Mouse (Mus musculus) urinary bladder, postnatal 4 days (tissue): ENCODE data around the gene Capn10.

ENCODE experiments used
- DNase-seq, 2 experiments: peaks; one replicate each; pipeline ENCODE4 v3.0.0; 2021 to 2022; ENCODE audit warnings: low spot score in 2 of 2

Capn10 gene

DNA sequence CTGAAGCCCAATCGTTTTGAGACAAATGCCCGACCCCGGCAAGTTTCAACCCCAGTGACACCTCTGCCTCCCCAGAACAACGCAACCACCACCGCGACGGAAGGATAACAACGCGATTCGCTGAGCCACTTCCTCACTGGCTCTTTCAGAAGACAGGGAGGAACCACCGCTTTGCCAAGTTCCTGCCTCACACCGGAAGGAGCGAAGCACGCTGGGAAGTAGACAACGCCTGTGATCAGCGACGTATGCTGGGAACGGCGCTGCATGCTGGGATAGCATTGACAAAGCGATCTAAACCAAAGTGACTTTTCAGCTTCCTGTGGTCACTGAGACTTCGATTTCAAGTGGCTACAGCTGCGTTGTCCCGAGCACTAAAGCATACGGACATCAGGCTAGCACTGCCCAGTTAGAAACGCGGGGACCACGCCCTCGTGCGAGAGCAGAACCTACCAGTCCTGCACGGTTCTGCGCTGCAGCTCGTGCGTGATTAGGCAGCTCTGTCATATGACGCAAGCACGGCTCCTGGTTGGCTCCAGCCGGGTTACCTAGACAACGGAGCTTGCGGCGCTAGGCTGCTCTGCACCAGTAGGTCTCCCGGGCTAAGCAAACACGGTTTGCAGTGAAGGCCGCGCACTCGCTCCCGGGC, at the start of gene Capn10:
Capn10 (plus strand) TSS at position 195 of the 646 bp plus-strand sequence.
- DNase-seq = peak; percentile 88 to 89

DNA sequence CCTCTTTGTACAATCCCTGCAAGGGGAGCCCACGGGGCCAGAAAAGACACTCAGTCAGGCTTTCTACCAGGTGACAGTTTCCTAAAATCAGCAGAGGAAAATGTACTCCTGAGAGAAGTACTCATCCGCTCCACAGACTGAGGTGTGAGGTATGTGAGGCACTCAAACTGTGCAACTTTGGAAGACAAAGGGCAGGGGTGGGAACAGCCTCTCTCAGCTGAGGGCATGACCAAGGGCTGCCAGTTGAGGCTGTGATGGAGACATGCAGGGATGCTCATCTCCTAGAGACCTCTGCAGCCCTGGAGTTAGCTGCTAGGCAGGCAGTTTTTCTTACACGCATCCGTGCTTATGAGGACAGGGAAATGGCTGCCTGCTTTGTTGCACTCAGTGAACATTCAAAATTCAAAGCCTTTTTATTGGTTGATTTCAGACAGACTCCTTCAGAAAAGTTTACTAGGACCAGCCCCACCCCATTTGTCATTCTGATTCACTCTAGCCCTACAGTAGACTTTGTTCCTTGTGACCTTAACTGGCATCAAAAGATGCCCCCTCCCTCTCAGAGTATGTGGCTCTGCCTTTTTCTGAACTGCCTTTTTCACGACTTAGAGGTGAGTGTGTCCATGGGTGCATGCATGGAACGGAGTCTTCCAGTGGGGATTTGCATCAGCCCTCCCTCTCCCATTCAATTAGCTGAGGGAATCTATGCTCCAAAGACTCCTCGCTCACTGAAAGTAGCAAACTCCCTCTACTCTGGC, 45.1 kb upstream of the Capn10 start:
- no peak for DNase-seq

DNA sequence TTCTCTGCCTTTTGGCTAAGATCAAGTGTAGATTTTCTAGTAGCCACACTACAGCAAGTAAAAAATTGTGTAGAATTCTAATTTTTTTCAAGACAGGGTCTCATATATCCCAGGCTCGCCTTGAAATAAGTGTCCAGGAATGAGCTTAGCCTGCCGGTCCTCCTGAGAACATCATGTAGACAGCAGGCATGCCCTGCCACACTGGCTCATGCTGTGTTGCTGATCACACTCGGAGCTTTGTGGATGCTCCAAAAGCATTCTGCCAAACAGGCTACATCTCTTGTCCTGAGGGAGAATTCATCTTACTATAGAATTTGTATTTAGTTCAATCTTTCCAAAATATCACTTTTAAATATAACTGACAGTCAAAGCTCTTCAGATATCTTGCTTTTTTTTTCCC, 41.4 kb upstream of the Capn10 start:
- DNase-seq = no peak

DNA sequence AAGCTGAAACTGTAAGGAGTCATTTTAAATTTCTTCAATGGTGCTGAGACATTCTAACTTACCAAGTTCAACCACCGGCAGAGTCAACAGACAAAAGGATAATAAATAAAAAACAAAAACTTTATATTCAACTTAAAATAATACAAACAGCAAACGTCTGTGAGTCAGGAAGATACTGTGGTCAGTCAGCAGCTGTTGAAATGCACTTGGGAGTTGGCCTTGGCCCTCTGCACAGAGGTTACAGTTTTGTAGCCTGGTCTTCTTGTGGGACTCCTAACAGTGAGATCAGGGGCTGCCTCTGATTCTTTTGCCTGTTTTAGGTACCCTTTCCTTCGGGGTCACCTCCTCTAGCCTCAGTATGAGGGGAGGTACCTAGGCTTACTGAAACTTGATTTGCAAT, 40.3 kb upstream of the Capn10 start:
- no peak for DNase-seq

DNA sequence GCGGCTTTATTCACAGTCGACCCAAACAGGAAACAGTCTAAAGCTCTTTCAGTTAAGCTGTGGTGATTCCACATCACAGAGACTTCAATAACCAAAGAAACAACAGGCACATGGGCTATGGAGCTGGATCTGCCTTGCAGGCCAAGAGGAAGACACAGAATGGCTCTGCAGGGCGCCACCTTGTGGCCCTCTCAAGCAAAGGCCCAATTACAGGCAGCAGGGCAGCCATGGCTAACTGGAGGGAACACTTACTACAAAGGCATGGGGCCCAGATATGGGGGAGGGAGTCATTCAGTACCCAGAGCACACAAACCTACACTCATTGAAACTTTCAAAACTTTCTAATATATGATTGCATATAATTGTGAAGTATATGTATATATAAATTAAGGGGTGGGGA, 39.1 kb upstream of the Capn10 start:
- DNase-seq = peak; percentile 65 to 74

DNA sequence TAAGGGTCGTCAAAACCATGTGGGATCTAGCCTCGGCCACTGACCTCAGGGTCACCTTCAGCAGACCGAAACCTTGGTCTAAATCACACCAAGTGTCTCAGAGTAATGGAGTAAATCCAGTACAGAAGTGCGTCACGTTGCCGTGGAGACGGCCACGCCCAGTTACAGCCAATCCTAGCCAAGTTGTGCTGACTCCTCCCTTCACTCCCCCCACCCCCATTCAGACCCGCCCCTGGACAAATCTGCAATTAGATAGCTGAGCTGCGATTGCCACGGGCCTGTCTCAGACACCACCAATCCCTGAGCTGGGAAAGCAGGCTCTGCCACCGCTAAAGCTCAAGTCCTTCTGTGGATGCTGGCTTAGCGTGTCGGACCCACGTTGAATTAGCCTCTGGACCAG, 31.4 kb upstream of the Capn10 start, which contains the start of gene Ankmy1:
Ankmy1 (minus strand) TSS at position 121 of the 400 bp plus-strand sequence.
- DNase-seq = peak in 1 of 2 experiments; percentile 74

DNA sequence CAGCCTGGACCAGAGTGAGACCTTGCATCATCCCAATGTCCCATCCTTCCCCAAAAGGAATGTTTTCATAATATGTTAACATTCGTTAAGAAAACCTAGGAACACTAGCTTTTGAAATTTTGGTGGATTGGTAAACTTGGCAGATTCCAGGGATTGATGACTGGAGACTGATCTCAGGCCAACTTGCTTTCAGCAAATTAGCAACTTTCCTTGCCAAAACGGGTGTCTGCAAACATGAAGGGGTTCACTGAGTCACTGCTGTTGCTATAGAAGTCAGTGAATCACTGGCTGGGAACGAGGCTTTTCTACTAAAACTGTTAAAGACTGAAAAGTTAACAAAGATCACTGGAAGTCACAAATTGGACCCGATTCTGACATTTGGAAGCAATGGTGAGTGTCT, 30.5 kb upstream of the Capn10 start:
- no peak for DNase-seq

DNA sequence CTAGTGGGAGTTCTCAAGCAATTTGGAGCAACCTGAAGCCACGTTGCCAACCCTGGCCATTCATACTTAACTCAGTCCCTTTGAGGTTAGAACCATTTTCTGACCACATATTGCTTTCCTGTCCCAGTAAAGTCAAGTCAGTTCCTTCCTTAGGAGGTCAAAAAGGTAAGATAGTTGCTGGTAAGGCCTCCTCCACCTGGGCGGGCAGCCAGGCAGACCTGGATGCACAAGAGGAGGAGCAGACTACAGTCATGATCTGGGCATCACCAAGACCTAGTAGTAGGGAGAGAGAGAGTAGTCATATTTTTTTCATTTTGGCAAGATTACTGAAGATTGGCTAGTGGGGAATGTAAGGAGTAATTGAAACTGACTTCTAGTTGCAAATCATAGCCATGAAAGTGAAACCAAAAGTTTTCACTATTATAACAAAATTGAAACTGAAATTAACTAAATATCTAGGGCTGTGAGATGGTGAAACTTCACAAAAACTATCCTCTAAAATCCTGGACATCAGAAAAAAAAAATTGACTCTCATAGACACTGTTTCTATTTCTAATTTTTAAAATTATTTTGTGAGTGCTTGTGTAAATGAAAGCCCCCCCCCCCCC, 28.4 kb upstream of the Capn10 start:
- DNase-seq = no peak

DNA sequence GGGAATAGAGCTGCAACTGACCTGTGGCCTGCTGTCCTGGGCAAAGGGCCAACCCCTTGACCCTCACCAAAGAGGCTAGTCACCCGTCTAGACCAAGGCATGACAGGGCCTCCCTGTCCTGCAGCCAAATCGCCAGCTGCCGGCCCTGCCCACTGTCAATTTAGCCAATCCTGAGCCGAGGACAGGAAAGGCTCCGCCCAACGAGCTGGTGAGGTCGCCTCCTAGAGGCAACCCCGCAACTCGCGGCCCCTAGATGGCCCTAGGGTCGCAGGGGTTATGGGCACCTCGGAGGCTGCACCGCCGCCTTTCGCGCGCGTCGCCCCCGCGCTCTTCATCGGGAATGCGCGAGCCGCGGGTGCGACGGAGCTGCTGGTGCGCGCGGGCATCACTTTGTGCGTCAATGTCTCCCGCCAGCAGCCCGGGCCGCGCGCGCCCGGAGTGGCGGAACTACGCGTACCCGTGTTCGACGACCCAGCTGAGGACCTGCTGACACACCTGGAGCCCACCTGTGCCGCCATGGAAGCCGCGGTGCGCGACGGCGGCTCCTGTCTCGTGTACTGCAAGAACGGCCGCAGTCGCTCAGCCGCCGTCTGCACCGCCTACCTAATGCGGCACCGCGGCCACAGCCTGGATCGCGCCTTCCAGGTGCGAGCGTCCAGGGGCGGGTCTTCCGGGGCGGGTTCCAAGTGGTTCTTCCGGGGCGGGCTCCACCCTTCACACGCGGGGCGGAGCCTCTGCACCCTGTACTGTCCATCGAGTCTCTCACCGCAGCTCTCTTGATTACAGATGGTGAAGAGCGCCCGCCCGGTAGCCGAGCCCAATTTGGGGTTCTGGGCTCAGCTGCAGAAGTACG, 27.2 kb upstream of the Capn10 start, which contains the start of gene Dusp28:
Dusp28 (plus strand) TSS at position 203 of the 853 bp plus-strand sequence.
- peak; percentile 79 to 84 for DNase-seq

DNA sequence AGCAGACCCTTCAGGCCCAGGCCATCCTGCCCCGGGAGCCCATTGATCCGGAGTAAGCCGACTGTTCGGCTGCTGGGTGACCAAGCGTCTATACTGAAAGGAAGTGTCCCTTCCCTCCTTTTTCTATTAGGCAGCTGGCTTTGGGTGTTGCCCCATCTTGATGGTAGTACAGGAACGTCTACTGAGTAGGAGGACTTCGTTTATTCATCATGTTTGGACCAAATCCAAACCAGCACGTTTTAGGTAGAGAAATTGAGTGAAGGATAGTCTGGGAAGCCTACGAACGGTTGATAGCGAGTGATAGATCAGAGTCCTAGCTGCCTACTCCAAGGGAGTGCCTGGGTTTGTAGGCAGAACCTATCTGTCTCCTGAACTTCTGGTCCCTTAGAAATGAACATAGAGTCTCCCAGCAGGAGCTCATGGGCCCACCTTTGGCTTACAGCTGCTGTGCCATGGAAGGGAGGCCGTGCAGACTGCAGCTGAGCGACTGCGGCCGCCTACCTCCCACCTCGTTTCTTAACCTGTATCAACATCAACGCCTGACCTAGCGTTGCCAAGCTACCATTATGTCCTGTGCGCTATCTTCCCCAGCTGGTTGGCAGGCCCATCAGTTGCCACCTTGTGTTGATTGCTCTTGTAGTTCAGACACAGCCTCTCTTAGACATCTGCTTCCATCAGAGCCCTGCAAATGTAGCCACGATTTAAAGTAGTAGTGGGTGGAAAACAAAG, 26.4 kb upstream of the Capn10 start:
- DNase-seq = no peak

DNA sequence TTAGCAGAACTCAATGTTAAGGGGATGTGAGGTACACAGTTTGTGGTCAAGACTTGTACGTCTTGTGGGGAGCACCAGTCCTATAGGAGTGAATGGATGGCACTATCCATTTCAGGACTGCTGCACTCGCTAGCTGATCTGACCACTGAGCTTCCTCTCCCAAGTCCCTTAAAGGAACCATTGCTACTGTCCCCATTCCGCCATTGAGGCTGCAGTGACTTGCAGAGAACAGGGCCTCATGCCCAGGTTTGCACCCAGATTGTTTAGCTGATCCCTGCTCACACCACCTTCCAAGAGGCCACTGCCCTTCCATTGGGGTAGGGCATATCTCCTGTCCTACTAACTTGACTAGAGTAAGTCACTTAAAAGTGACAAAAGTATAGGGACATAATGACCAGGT, 25.5 kb upstream of the Capn10 start:
- DNase-seq = no peak

DNA sequence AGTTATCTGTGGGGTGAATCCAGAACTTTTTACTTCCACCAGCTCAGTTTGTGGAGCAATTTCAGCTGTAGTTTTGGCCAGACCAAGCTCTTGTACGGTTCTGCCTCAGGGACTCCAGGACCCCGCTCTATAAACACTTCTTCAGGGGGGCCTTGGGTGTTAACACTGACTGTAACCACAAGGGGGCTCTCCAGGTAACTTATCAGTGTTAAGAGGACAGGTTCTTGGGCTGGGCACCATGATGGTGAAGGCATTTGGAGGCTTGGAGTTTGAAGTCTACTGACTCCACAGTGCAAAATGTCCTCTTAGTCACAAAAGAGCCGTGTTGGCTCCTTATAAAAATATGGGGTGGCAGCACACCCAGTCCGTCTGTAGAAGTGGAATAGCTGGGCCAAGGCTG, 25.1 kb upstream of the Capn10 start:
- DNase-seq = no peak

DNA sequence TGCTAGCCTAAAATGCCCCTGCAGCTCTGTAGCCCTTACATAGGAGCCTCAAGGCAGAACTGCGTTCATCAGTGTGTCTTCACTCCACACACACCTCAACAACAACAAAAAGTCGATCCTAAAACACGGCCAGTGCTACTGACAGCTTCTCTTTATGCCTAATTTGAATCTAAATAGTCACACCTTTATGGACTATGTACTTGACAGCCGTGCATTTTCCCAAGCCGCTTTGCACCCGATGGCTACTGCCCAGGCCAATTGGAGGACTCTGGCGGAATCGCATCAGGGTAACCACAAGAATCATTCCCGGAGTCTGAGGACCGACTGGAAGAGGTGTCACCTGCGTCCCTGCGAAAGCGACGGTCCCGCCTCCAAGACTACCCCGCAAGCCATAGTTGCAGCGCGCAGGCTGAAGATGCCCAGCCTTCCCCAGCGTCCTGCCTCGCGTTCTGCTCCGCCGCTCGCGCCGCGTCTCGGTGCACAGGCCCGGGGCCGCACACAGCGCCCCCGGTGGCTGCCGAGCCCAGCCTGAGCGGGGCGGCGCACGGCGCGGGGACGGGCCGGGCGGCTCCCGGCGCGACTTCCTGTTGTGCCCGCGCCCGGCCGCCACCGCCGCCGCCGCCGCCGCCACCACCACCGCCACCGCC, 23.8 kb upstream of the Capn10 start, which contains the start of gene Rnpepl1:
Rnpepl1 (plus strand) TSS at position 545 of the 647 bp plus-strand sequence.
- peak; percentile 68 to 72 for DNase-seq

DNA sequence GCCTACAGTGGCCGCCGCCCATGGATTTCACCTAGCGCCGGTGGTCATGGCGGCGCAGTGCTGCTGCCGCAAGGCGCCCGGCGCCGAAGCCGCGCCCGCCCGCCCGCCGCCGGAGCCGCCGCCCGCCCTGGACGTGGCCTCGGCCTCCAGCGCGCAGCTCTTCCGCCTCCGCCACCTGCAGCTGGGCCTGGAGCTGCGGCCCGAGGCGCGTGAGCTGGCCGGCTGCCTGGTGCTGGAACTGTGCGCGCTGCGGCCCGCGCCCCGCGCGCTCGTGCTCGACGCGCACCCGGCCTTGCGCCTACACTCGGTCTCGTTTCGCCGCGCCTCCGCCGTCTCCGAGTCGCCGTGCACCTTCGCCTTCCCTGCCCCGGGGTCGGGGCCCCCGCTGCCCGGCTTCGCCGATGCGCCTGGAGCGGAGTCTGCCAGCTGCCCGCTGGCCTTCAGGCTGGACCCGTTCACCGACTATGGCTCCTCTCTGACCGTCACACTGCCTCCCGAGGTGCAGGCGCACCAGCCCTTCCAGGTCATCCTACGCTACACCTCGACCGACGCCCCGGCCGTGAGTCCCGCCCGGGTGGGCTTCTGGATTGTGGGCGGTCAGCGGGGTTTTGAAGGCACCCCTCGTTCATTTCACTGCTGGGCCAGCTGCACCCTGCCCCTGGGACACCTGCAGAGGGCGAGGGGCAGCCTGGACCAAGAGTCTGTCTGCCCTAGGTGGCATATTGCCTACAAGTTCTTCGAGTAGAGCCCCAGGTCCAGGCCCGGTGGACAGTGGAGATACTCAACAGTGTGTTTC, 23.1 kb upstream of the Capn10 start:
- DNase-seq = peak in 1 of 2 experiments; percentile 59

DNA sequence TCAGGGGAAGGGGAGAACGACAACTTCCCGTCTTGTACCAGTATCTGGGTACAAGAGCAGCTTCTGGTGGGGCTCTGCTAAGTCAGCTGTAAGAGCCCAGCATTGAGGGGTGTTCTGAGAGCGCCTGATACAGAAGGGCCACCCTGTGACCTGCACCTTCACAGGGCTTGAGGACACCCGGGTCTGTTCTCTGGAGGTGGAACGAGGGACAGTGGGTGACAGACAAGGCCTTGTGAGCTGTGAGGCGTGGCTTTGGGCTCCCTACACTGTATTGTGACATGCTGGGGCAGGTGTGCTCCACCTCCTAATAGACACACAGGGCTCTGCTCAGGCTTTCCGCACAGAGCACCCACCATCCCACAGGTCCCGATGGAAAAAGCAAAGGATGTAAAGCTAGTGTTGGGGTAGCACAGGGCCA, 22.4 kb upstream of the Capn10 start:
- DNase-seq = no peak

DNA sequence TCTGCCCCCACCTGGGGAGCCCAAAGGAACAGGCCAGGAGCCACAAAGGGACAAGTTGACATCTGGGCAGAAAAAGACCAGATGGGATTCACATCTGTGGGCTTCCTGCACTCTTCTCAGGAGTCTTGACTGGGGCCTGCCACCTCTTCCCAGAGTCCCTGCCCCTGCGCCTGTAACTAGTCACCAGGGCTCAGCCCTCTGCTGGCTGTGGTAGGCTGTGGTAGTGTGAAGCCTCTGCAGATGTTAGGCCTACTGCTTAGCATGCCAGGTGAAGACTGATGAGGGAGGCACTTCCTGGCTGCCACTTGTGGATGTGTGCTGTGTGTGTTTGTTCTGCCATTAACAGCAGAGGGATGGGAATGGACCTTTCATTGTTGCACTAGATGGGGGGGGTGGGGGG, 21.9 kb upstream of the Capn10 start:
- no peak for DNase-seq

DNA sequence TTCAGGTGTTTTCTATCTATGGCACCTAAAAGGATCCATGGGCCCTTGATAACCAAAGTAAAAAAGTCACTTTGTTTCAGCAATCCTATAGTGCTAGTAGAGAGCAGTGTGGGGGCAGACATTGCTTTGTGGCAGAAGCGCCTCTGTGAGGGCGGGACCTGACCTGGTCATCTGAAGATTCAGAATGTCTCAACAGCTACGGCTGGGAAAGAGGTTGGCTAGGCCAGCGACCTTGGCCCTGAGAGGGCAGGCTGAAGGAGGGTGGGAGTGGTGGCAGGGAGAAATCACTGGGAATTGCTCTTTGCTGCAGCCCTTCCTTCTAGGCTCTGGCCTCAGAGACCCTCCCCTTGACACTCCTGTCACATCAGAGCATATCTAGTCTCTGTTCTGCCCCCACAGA, 19.9 kb upstream of the Capn10 start:
- no peak for DNase-seq

DNA sequence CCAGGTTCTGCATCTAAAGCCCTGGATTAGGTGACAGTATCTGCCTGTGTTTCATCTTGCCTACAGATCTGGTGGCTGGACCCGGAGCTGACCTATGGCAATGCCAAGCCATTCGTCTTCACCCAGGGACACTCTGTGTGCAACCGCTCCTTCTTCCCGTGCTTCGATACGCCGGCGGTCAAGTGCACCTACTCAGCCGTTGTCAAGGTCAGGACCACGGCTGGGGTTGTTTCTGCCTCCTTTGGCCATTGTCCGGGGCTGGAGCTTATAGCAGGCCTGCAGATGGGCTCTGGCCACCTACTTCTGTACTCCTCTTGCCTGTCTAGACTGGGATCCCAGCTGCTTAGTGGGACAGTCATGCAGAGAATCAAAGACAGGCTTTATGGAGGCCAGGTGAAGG, 19.2 kb upstream of the Capn10 start:
- DNase-seq = no peak

DNA sequence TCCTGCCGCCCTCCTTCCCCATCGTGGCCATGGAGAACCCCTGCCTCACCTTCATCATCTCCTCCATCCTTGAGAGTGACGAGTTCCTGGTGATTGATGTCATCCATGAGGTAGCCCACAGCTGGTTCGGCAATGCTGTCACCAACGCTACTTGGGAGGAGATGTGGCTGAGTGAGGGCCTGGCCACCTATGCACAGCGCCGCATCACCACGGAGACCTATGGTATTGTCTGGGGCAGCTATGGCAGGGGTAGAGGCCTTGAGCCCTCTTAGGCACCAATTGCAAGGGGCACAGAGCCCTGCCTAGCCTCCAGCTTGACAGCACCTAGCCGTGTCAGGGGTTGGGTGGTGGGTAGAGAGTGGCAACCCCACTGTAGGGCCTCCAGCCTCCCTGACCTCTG, 17.5 kb upstream of the Capn10 start:
- DNase-seq = no peak

DNA sequence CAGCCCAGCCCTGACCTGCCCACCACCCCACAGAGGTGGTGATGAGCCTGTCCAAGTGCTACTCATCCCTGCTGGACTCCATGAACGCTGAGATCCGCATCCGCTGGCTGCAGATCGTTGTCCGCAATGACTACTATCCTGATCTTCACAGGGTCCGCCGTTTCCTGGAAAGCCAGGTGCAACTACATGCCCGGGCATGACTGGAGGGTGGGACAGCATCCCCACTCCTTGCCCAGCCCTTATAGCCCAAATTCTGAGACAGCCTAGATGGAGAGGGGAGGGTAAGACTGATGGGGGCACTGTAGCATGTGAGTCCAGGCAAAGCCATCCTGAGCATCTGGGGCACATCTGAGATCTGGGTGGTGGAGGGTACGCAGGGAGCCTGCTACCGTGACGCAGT, 15.0 kb upstream of the Capn10 start:
- no peak for DNase-seq
